Mouse (Mus musculus) midbrain, embryonic 10.5 days (tissue): ENCODE measurements around the gene Apol7b. TPM values are rescaled to one million over a fixed set of nuclear protein-coding genes. Genes with fewer than 3 reads are reported as not detected.
"Not testable (repeated sequence)": the region's sequence is repeated elsewhere in the genome, so short reads cannot be mapped to it uniquely, and the experiment has no call there.

Experiments
- DNase-seq: peaks from one replicate; pipeline ENCODE4 v3.0.0-alpha.2; 2017; ENCODE audit warnings: low spot score
- H3K27ac ChIP-seq: fragments of 300-500 bp; sonication (generic); replicated peaks from 2 replicates; pipeline ENCODE4 v1.5.1; 2016; ENCODE audit warnings: mild to moderate bottlenecking
- H3K27me3 ChIP-seq: fragments of 300-500 bp; sonication (generic); 2 replicates; pipeline ENCODE4 v1.6.1; 2016; ENCODE audit warnings: low read depth, mild to moderate bottlenecking; ENCODE audit not compliant: poor library complexity, severe bottlenecking
- H3K36me3 ChIP-seq: fragments of 300-500 bp; sonication (generic); 2 replicates; pipeline ENCODE4 v1.6.1; 2016; ENCODE audit warnings: mild to moderate bottlenecking, moderate library complexity
- H3K4me1 ChIP-seq: fragments of 300-500 bp; sonication (generic); 2 replicates; pipeline ENCODE4 v1.6.1; 2016
- H3K4me3 ChIP-seq: fragments of 300-500 bp; sonication (generic); 2 replicates; pipeline ENCODE4 v1.5.1; 2016; ENCODE audit warnings: mild to moderate bottlenecking, moderate library complexity
- H3K9me3 ChIP-seq: fragments of 300-500 bp; sonication (generic); replicated peaks from 2 replicates; pipeline ENCODE4 v1.6.1; 2016; ENCODE audit warnings: mild to moderate bottlenecking
- WGBS: fragments of 180-500 bp; shearing (Covaris S2); methylation state at CpG from one replicate; pipeline ENCODE4 v1.1.7; 2016; 5-methylcytosine and 5-hydroxymethylcytosine counted together
- polyA plus RNA-seq: library from polyadenylated mRNA; unstranded; fragments of >200 nt; fragmentation: Nextera tagmentation; extraction: Ambion mirVana; gene quantifications from 2 replicates; pipeline ENCODE4 v1.2.1, GENCODE M21; 2016

Gene Apol7b
- polyA plus RNA-seq, result not detected in 2 replicates

- H3K27ac ChIP-seq, H3K27me3 ChIP-seq, DNase-seq, H3K4me3 ChIP-seq, H3K9me3 ChIP-seq, H3K4me1 ChIP-seq, H3K36me3 ChIP-seq: not testable (repeated sequence)
- WGBS, result 83% methylated on average over 2 of the region's 2 CpGs
These were observed at the start of gene Apol7b for GRCm38 (mm10) chr15:77447392-77447791. Gene Apol7b (minus strand): TSS chr15:77447492.

DNA sequence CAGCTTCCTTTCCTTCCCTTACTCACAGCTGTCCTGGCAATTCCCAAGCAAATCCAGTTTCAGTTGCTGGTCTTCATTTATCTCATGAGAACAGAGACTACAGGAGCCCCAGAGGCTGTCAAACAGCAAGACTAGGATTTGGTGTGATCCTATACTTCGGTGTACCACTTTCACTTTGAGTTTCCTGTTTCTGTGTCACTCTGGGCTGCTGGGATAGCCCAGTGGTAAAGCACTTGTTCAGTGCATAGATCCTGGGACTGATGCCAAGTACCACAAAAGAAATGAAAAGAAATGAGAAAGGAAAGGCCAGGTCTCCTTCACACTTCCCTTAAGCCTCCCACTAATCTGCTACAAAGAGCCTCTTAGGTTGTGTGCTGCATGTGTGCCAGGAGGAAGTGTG lies 47.4 kb upstream of the Apol7b start:
- not testable (repeated sequence) for H3K4me3 ChIP-seq, DNase-seq, H3K27me3 ChIP-seq, H3K27ac ChIP-seq, H3K36me3 ChIP-seq, H3K9me3 ChIP-seq, H3K4me1 ChIP-seq
- 78% methylated on average over 1 of the region's 1 CpGs for WGBS

- not testable (repeated sequence) for H3K27me3 ChIP-seq, H3K27ac ChIP-seq, H3K4me3 ChIP-seq, H3K4me1 ChIP-seq, H3K36me3 ChIP-seq, H3K9me3 ChIP-seq, DNase-seq
- no CpG with 5 or more reads among the region's 1 CpGs for WGBS
These were observed 45.9 kb upstream of the Apol7b start for GRCm38 (mm10) chr15:77493181-77493580.

DNA sequence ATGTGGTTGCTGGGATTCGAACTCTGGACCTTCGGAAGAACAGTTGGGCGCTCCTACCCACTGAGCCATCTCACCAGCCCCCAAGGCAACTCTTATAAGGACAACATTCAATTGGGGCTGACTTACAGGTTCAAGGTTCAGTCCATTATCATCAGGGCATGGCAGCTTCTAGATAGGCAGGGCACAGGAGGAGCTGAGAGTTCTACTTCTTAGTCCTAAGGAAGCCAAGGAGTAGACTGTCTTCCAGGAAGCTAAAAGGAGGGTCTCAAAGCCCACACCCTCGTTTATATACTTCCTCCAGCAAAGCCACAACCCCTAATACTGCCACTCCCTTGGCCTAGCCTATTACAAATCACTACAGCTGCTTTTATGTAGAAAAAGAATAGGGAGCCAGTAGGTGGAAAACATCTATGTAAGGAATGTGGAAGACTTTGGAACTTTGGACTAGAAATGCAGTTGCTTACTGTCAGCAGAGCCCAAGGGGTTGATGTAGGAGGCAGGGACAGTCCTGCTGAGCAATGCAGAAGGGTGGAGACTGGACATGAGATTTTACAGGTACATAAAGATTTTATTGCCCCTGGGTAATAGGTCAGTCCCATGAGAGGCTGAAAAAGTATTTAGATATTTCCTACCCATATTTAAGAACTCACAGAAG lies 35.0 kb upstream of the Apol7b start:
- H3K4me3 ChIP-seq, result no peak overlapping the region
- WGBS, result 76% methylated on average over 4 of the region's 4 CpGs
- DNase-seq, result no peak

GRCm38 (mm10) chr15:77476693-77477092 lies 29.4 kb upstream of the Apol7b start, which contains the start of gene Apol10a:
Gene Apol10a (plus strand): TSS chr15:77477047.
- not testable (repeated sequence) for H3K9me3 ChIP-seq, H3K36me3 ChIP-seq, H3K4me1 ChIP-seq, H3K27ac ChIP-seq, H3K27me3 ChIP-seq, DNase-seq, H3K4me3 ChIP-seq
- 88% methylated on average over 2 of the region's 2 CpGs for WGBS

More for the DNA sequence above, 35.0 kb upstream of the Apol7b start:
- no peaks in the 10 kb centered on the region for H3K9me3 ChIP-seq
- H3K27me3 ChIP-seq, result no peaks in the 10 kb centered on the region
- H3K4me1 ChIP-seq, result no peaks in the 10 kb centered on the region
- no peak overlapping the region for H3K27ac ChIP-seq
- no peaks in the 10 kb centered on the region for H3K36me3 ChIP-seq

DNA sequence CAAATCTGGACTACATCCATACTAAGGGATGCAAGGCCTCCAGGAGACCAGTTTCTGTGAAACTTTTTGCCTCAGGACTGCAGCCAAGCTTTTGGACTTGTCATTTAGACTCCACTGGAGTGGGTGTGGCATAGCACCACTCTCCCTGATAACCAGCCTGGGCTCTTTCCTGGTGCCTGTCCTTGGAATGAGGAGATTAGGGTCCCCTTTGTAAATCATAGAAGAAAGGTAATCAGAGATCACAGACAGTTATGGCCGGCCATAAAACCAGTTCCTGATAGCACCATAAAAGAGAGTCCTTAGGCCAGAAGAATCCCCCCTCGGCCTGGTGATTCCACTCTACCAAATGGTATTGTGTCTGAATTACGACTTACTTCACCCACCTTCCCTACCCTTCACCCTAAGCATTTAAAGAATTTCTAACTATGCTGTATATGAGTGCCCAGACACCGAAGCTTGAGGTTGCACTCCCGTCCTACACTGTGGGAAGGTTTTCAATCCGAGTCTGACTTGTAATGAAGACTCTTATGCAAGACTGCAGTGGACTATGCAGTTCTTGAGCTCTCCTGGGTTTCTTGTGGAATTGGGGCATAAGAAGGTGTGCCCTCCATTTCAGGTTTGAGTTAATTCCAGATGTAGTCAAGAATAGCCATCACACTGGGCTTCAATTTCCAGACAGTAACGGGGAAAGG lies 27.6 kb upstream of the Apol7b start:
- H3K9me3 ChIP-seq, H3K4me3 ChIP-seq, DNase-seq, H3K27me3 ChIP-seq, H3K36me3 ChIP-seq, H3K27ac ChIP-seq, H3K4me1 ChIP-seq: not testable (repeated sequence)
- 83% methylated on average over 7 of the region's 7 CpGs for WGBS

GRCm38 (mm10) chr15:77449927-77450326 lies 2.6 kb upstream of the Apol7b start:
- not testable (repeated sequence) for H3K27me3 ChIP-seq, H3K9me3 ChIP-seq, H3K4me3 ChIP-seq, H3K27ac ChIP-seq, H3K4me1 ChIP-seq, H3K36me3 ChIP-seq
- DNase-seq, result peak; percentile 15
- WGBS, result 53% methylated on average over 10 of the region's 10 CpGs

GRCm38 (mm10) chr15:77445668-77446067 lies 1.6 kb downstream of the Apol7b start:
- not testable (repeated sequence) for H3K27me3 ChIP-seq, H3K27ac ChIP-seq, H3K36me3 ChIP-seq, H3K9me3 ChIP-seq, H3K4me1 ChIP-seq, H3K4me3 ChIP-seq, DNase-seq
- WGBS, result 79% methylated on average over 1 of the region's 1 CpGs

GRCm38 (mm10) chr15:77444746-77445145 lies 2.5 kb downstream of the Apol7b start:
- 86% methylated on average over 8 of the region's 8 CpGs for WGBS
- not testable (repeated sequence) for H3K27ac ChIP-seq, H3K27me3 ChIP-seq, H3K9me3 ChIP-seq, DNase-seq, H3K4me3 ChIP-seq, H3K4me1 ChIP-seq, H3K36me3 ChIP-seq

GRCm38 (mm10) chr15:77428690-77429448 lies 18.4 kb downstream of the Apol7b start:
- H3K27ac ChIP-seq, H3K9me3 ChIP-seq, H3K4me3 ChIP-seq, H3K36me3 ChIP-seq, H3K27me3 ChIP-seq, DNase-seq, H3K4me1 ChIP-seq: not testable (repeated sequence)
- 70% methylated on average over 9 of the region's 10 CpGs for WGBS

- not testable (repeated sequence) for H3K4me3 ChIP-seq, H3K4me1 ChIP-seq, H3K27me3 ChIP-seq, DNase-seq, H3K9me3 ChIP-seq, H3K27ac ChIP-seq, H3K36me3 ChIP-seq
- WGBS, result 79% methylated on average over 5 of the region's 7 CpGs
These were observed 24.4 kb downstream of the Apol7b start for GRCm38 (mm10) chr15:77422925-77423324.

GRCm38 (mm10) chr15:77419657-77420056 lies 27.6 kb downstream of the Apol7b start:
- no CpG with 5 or more reads among the region's 3 CpGs for WGBS
- H3K36me3 ChIP-seq, DNase-seq, H3K9me3 ChIP-seq, H3K27me3 ChIP-seq, H3K4me3 ChIP-seq, H3K27ac ChIP-seq, H3K4me1 ChIP-seq: not testable (repeated sequence)
